Mouse (Mus musculus) stomach, postnatal 0 days (tissue): ENCODE results near the gene Erc2.

Experiments
- CTCF ChIP-seq: IDR thresholded peaks from 2 replicates; pipeline ENCODE4 v1.5.1; 2016; ENCODE audit warnings: antibody characterized with exemption, low read depth, mild to moderate bottlenecking, moderate library complexity
- EP300 ChIP-seq: optimal IDR thresholded peaks from 2 replicates; pipeline ENCODE3; 2016; ENCODE audit warnings: antibody characterized with exemption

DNA sequence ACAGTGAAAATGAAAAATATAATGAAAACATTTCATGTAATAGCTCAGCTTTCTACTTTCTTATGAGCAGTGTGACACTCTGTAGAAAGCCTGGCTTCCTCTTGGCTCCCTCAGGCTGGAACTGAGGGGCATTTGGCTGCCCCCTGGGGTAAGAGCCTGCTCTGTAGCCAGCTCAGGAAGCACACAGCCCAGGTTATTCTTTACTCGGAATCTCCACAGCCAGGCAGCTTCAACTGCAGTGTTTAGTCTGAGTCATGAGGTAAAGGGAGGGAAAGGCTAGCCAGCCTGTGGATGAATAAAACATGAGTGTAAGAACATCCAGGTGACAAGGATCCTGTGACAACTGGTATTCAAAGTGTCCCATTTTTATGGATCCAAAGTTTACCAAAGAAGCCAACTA, 323.0 kb downstream of the Erc2 start:
- no peak for TF ChIP-seq CTCF
- no peak for TF ChIP-seq EP300
